Mouse (Mus musculus) CH12F3 (cell line): ENCODE results near the gene Ect2l.

ENCODE experiments used
- in situ Hi-C: fragments of 300-500 bp; cut with MboI; formaldehyde crosslinking; loops from 2 replicates; pipeline ENCODE4 v1.14.3; 2020; ENCODE audit warnings: low sequenced_read_pairs

Gene Ect2l

DNA sequence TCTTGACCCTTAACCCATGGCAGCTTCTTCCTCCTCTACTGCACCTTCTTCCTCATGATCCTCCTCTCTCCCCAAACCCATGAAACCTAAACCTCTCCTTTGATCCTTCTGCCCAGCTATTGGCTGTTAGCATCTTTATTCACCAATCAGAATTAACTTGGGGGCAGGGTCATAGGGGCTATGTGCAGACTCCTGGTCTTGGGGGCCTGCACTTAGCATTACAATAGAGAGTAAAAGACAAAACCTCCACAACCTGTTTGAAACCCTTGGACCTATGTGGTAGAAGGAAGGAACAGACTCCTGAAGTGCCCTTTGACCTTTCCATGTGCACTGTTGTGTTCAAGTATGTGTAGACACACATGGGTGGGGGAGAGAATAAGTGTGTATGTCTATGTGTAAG lies 120.0 kb downstream of the Ect2l start:
- in situ Hi-C loops = no loop called here

DNA sequence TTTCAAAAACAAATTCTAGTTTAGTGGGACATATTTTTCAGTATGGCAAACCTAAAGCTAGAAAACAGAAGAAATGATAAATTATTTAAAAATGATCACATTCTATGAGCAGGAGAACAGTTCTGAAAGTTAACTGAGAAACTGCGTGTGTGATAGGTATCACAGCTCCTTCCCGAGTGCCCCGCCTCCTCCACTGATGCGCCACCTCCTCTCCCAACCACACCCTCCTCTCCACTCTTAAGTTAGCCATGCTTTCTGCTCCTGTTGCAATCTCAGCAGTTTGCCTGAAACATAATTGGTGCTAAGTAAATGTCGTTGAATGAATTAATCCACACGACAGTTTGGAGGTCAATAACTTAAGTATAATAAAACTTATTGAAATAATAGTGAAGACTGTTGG lies 127.9 kb downstream of the Ect2l start:
- in situ Hi-C loops = no loop called here

DNA sequence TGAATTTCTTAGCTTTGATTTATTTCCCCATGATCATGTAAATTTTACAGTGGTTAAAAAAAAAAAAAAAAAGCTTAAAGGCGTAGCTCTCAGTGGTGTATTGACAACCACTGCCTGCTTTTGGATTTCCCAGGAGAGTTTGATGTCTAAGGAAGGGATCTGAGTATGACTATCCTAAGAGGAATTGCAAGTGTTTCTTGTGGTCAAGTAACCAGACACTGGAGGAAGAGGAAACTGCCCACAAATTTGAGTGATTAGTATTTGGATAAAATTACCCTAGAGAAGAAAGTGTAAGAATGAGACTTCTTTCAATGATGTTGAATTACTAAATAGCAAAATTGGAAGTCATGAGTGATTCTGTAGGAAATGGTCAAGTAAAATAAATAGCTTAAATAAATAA lies 129.2 kb downstream of the Ect2l start:
- in situ Hi-C loops = no loop called here
